Mouse (Mus musculus): ENCODE measurements around the gene Nkap. TPM values are rescaled to one million over a fixed set of nuclear protein-coding genes. Genes with fewer than 3 reads are reported as not detected.
A peak's percentile ranks its signal among the peaks of the same experiment; 100 is the strongest.
"Not testable (repeated sequence)": the region's sequence is repeated elsewhere in the genome, so short reads cannot be mapped to it uniquely, and the experiment has no call there.

Nkap gene
- 3.2 TPM for polyA plus RNA-seq (2012; fragmentation: generic; extraction: Trizol)
- long read RNA-seq, experiment 1, full-length matches to known transcripts = 9 of 26 reads
- long read RNA-seq, experiment 1, partial matches to known transcripts = 17 of 26 reads
- long read RNA-seq, experiment 1, other reads (novel, unspliced or antisense) = 0 of 26 reads
- long read RNA-seq, experiment 2, full-length matches to known transcripts = 34 of 38 reads
- long read RNA-seq, experiment 2, partial matches to known transcripts = 2 of 38 reads
- long read RNA-seq, experiment 2, other reads (novel, unspliced or antisense) = 2 of 38 reads

- Histone ChIP-seq H3K27me3 (ENCODE audit: control insufficient read depth, insufficient read depth, insufficient read length) (no peaks in the 10 kb centered on the region), H3K4me3 (ENCODE audit: insufficient read depth, poor library complexity, severe bottlenecking) (peak within 1 kb of the TSS; percentile 59), H3ac (ENCODE audit: control insufficient read depth, insufficient read length, low read depth) (peak within 1 kb of the TSS; percentile 79), H3K79me2 (ENCODE audit: control insufficient read depth, insufficient read depth) (peaks cover 25% of the 10 kb centered on the region), H3K79me3 (ENCODE audit: low read depth) (peaks cover 15% of the 10 kb centered on the region), H3K36me3 (ENCODE audit: control insufficient read depth, insufficient read depth) (no peaks in the 10 kb centered on the region)
- TF ChIP-seq USF1 (IDR thresholded peaks at IDR 0.05; ENCODE audit: low read depth) (no peak), MYOG (IDR thresholded peaks at IDR 0.05; ENCODE audit: control insufficient read depth, extremely low read depth, insufficient read length) (no peak), CEBPB (IDR thresholded peaks at IDR 0.05; ENCODE audit: low read depth) (no peak), MAX (IDR thresholded peaks at IDR 0.05) (no peak), MYOD1 (IDR thresholded peaks at IDR 0.05; ENCODE audit: control insufficient read depth, insufficient read length, low read depth) (no peak), CTCF (IDR thresholded peaks at IDR 0.05; ENCODE audit: control insufficient read depth, insufficient read depth, insufficient read length) (no peak), FOSL1 (IDR thresholded peaks at IDR 0.05; ENCODE audit: insufficient read depth, low read length, poor library complexity, severe bottlenecking) (no peak)
Observed at GRCm38 (mm10) chrX:37126671-37127358, at the start of gene Nkap. Gene Nkap, plus strand, starts transcription at chrX:37126795.

DNA sequence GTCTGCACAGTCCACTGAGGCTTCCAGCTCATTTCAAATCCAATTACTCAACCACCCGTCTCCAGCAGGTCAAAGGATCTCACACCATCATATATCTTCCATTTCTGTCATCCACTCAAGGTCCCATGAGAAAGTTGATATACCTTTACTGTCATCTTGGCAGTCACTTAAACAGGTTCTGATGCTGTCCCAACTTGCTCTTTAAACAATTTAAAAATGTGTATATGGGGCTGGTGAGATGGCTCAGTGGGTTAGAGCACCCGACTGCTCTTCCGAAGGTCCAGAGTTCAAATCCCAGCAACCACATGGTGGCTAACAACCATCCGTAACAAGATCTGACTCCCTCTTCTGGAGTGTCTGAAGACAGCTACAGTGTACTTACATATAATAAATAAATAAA lies 46.2 kb upstream of the Nkap start:
- H3K79me2 ChIP-seq (ENCODE audit: control insufficient read depth, insufficient read depth) = peaks cover 35% of the 10 kb centered on the region
- H3K4me3 ChIP-seq (ENCODE audit: insufficient read depth, poor library complexity, severe bottlenecking); H3K27me3 ChIP-seq (ENCODE audit: control insufficient read depth, insufficient read depth, insufficient read length); H3ac ChIP-seq (ENCODE audit: control insufficient read depth, insufficient read length, low read depth): not testable (repeated sequence)
- peaks cover 22% of the 10 kb centered on the region for H3K79me3 ChIP-seq (ENCODE audit: low read depth)
- peaks cover 41% of the 10 kb centered on the region for H3K36me3 ChIP-seq (ENCODE audit: control insufficient read depth, insufficient read depth)

GRCm38 (mm10) chrX:37081194-37081593 lies 45.4 kb upstream of the Nkap start:
- peaks cover 35% of the 10 kb centered on the region for H3K79me2 ChIP-seq (ENCODE audit: control insufficient read depth, insufficient read depth)
- H3K79me3 ChIP-seq (ENCODE audit: low read depth) = peaks cover 22% of the 10 kb centered on the region
- H3ac ChIP-seq (ENCODE audit: control insufficient read depth, insufficient read length, low read depth) = no peak overlapping the region
- TF ChIP-seq MYOG (IDR thresholded peaks at IDR 0.05; ENCODE audit: control insufficient read depth, extremely low read depth, insufficient read length) (no peak), CEBPB (IDR thresholded peaks at IDR 0.05; ENCODE audit: low read depth) (no peak), CTCF (IDR thresholded peaks at IDR 0.05; ENCODE audit: control insufficient read depth, insufficient read depth, insufficient read length) (no peak), MYOD1 (IDR thresholded peaks at IDR 0.05; ENCODE audit: control insufficient read depth, insufficient read length, low read depth) (no peak), USF1 (IDR thresholded peaks at IDR 0.05; ENCODE audit: low read depth) (no peak), FOSL1 (IDR thresholded peaks at IDR 0.05; ENCODE audit: insufficient read depth, low read length, poor library complexity, severe bottlenecking) (no peak), MAX (IDR thresholded peaks at IDR 0.05) (no peak)
- H3K27me3 ChIP-seq (ENCODE audit: control insufficient read depth, insufficient read depth, insufficient read length) = no peaks in the 10 kb centered on the region
- peaks cover 41% of the 10 kb centered on the region for H3K36me3 ChIP-seq (ENCODE audit: control insufficient read depth, insufficient read depth)
- H3K4me3 ChIP-seq (ENCODE audit: insufficient read depth, poor library complexity, severe bottlenecking) = no peak overlapping the region

DNA sequence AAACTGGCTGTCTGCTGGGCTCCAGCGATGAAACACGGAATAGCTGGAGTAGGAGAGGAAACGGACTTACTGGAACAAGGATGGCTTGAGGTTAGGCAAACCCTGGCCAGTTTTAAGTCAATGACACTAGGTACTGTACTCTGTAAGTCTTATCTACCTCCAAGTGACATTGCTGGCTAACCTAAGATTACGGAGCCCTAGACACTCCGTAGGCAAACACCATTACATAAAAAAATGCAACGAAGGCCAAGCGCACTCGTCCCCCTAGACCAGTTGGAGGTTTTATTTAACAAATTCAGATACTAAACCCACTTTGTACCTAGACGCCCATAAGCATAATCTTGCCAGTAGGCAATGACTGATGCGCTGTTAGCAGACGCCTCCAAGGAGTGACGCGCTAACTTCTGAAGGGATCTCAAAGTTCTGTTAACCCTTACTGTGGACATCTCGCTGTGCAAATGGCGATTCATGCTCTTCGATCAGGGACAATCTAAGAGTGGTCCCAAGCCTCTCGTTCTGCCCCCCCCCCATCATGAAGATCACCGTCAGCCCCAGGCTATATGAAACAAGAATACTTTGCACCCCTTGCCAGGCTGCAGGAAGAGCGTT lies 42.2 kb upstream of the Nkap start:
- Histone ChIP-seq H3K79me3 (ENCODE audit: low read depth) (peaks cover 22% of the 10 kb centered on the region), H3ac (ENCODE audit: control insufficient read depth, insufficient read length, low read depth) (peak overlapping the region; percentile 89), H3K4me3 (ENCODE audit: insufficient read depth, poor library complexity, severe bottlenecking) (peak overlapping the region; percentile 63), H3K27me3 (ENCODE audit: control insufficient read depth, insufficient read depth, insufficient read length) (no peaks in the 10 kb centered on the region), H3K79me2 (ENCODE audit: control insufficient read depth, insufficient read depth) (peaks cover 35% of the 10 kb centered on the region), H3K36me3 (ENCODE audit: control insufficient read depth, insufficient read depth) (peaks cover 41% of the 10 kb centered on the region)
- no peak for TF ChIP-seq MAX (IDR thresholded peaks at IDR 0.05)
- no peak for TF ChIP-seq CEBPB (IDR thresholded peaks at IDR 0.05; ENCODE audit: low read depth)
- TF ChIP-seq MYOD1 (IDR thresholded peaks at IDR 0.05; ENCODE audit: control insufficient read depth, insufficient read length, low read depth) = no peak
- TF ChIP-seq MYOG (IDR thresholded peaks at IDR 0.05; ENCODE audit: control insufficient read depth, extremely low read depth, insufficient read length) = no peak
- no peak for TF ChIP-seq FOSL1 (IDR thresholded peaks at IDR 0.05; ENCODE audit: insufficient read depth, low read length, poor library complexity, severe bottlenecking)
- TF ChIP-seq CTCF (IDR thresholded peaks at IDR 0.05; ENCODE audit: control insufficient read depth, insufficient read depth, insufficient read length) = no peak

GRCm38 (mm10) chrX:37084927-37085660 lies 41.5 kb upstream of the Nkap start, which contains the start of gene Rpl39:
Gene Rpl39, minus strand, starts transcription at chrX:37085402.
- H3K4me3 ChIP-seq (ENCODE audit: insufficient read depth, poor library complexity, severe bottlenecking) = peak within 1 kb of the TSS; percentile 63
- H3ac ChIP-seq (ENCODE audit: control insufficient read depth, insufficient read length, low read depth) = peak within 1 kb of the TSS; percentile 89
- H3K79me2 ChIP-seq (ENCODE audit: control insufficient read depth, insufficient read depth) = peaks cover 35% of the 10 kb centered on the region
- H3K79me3 ChIP-seq (ENCODE audit: low read depth) = peaks cover 22% of the 10 kb centered on the region
- H3K27me3 ChIP-seq (ENCODE audit: control insufficient read depth, insufficient read depth, insufficient read length) = no peaks in the 10 kb centered on the region
- TF ChIP-seq USF1 (IDR thresholded peaks at IDR 0.05; ENCODE audit: low read depth) = no peak
- TF ChIP-seq FOSL1 (IDR thresholded peaks at IDR 0.05; ENCODE audit: insufficient read depth, low read length, poor library complexity, severe bottlenecking) = no peak
- peak; percentile 14 for TF ChIP-seq MAX (IDR thresholded peaks at IDR 0.05)
- TF ChIP-seq CTCF (IDR thresholded peaks at IDR 0.05; ENCODE audit: control insufficient read depth, insufficient read depth, insufficient read length) = no peak
- no peak for TF ChIP-seq MYOD1 (IDR thresholded peaks at IDR 0.05; ENCODE audit: control insufficient read depth, insufficient read length, low read depth)
- TF ChIP-seq CEBPB (IDR thresholded peaks at IDR 0.05; ENCODE audit: low read depth) = no peak
- peaks cover 40% of the 10 kb centered on the region for H3K36me3 ChIP-seq (ENCODE audit: control insufficient read depth, insufficient read depth)
